Mouse (Mus musculus): ENCODE results near the gene Wwox. TPM values are rescaled to one million over a fixed set of nuclear protein-coding genes. Genes with fewer than 3 reads are reported as not detected.

Wwox gene
- polyA plus RNA-seq, 1 experiment from 2014 or later, result 10.2 TPM

- 71% methylated on average over 4 of the region's 4 CpGs for WGBS
- H3K27ac ChIP-seq, result no peak overlapping the region
- no peak for ATAC-seq
Observed at GRCm38 (mm10) chr8:114657789-114658188, 218.3 kb downstream of the Wwox start.

GRCm38 (mm10) chr8:114658475-114658874 is 219.0 kb downstream of the Wwox start:
- 72% methylated on average over 4 of the region's 4 CpGs for WGBS
- Histone ChIP-seq H3K9me3 (replicated peaks) (no peaks in the 10 kb centered on the region), H3K9ac (no peak overlapping the region), H3K27ac (no peak overlapping the region), H3K4me3 (no peak overlapping the region), H3K27me3 (no peaks in the 10 kb centered on the region), H3K4me2 (no peak overlapping the region), H3K4me1 (no peaks in the 10 kb centered on the region), H3K36me3 (ENCODE audit: poor library complexity, severe bottlenecking) (no peaks in the 10 kb centered on the region)
- ATAC-seq, result no peak

More at GRCm38 (mm10) chr8:114657789-114658188, 218.3 kb downstream of the Wwox start:
- no peaks in the 10 kb centered on the region for H3K36me3 ChIP-seq (ENCODE audit: poor library complexity, severe bottlenecking)
- no peak overlapping the region for H3K9ac ChIP-seq
- H3K9me3 ChIP-seq (replicated peaks), result no peaks in the 10 kb centered on the region
- no peaks in the 10 kb centered on the region for H3K4me1 ChIP-seq
- no peaks in the 10 kb centered on the region for H3K27me3 ChIP-seq
- no peak overlapping the region for H3K4me3 ChIP-seq
- H3K4me2 ChIP-seq, result no peak overlapping the region

- no peaks in the 10 kb centered on the region for H3K9me3 ChIP-seq (replicated peaks)
- H3K9ac ChIP-seq, result no peak overlapping the region
- no peak for ATAC-seq
- H3K4me1 ChIP-seq, result no peaks in the 10 kb centered on the region
- 79% methylated on average over 7 of the region's 7 CpGs for WGBS
- H3K27me3 ChIP-seq, result no peaks in the 10 kb centered on the region
- H3K4me3 ChIP-seq, result no peak overlapping the region
- H3K36me3 ChIP-seq (ENCODE audit: poor library complexity, severe bottlenecking), result no peaks in the 10 kb centered on the region
- no peak overlapping the region for H3K27ac ChIP-seq
- no peak overlapping the region for H3K4me2 ChIP-seq
Observed at GRCm38 (mm10) chr8:114663053-114663452, 223.6 kb downstream of the Wwox start.

- Histone ChIP-seq H3K27me3 (no peaks in the 10 kb centered on the region), H3K4me1 (no peaks in the 10 kb centered on the region), H3K9me3 (replicated peaks) (no peaks in the 10 kb centered on the region), H3K4me2 (no peak overlapping the region), H3K27ac (no peak overlapping the region), H3K4me3 (no peak overlapping the region), H3K9ac (no peak overlapping the region), H3K36me3 (ENCODE audit: poor library complexity, severe bottlenecking) (no peaks in the 10 kb centered on the region)
- ATAC-seq, result no peak
- 59% methylated on average over 6 of the region's 6 CpGs for WGBS
Observed at GRCm38 (mm10) chr8:114665521-114665920, 226.1 kb downstream of the Wwox start.

- Histone ChIP-seq H3K9me3 (replicated peaks) (no peaks in the 10 kb centered on the region), H3K4me1 (no peaks in the 10 kb centered on the region), H3K27me3 (no peaks in the 10 kb centered on the region), H3K4me3 (no peak overlapping the region), H3K9ac (no peak overlapping the region), H3K4me2 (no peak overlapping the region), H3K27ac (no peak overlapping the region), H3K36me3 (ENCODE audit: poor library complexity, severe bottlenecking) (no peaks in the 10 kb centered on the region)
- no peak for ATAC-seq
- WGBS, result 76% methylated on average over 6 of the region's 6 CpGs
Observed at GRCm38 (mm10) chr8:114670801-114671200, 231.3 kb downstream of the Wwox start.

- 78% methylated on average over 9 of the region's 9 CpGs for whole genome bisulfite sequencing
- H3K4me3 ChIP-seq, result no peak overlapping the region
- ATAC-seq, result no peak
Observed at GRCm38 (mm10) chr8:114671237-114671674, 231.8 kb downstream of the Wwox start.

GRCm38 (mm10) chr8:114673416-114673815 is 234.0 kb downstream of the Wwox start:
- ATAC-seq, result no peak
- H3K36me3 ChIP-seq (ENCODE audit: poor library complexity, severe bottlenecking), result no peaks in the 10 kb centered on the region
- H3K9ac ChIP-seq, result no peak overlapping the region
- no peaks in the 10 kb centered on the region for H3K4me1 ChIP-seq
- no peak overlapping the region for H3K4me2 ChIP-seq
- no peaks in the 10 kb centered on the region for H3K27me3 ChIP-seq
- WGBS, result 90% methylated on average over 3 of the region's 3 CpGs
- H3K4me3 ChIP-seq, result no peak overlapping the region
- no peak overlapping the region for H3K27ac ChIP-seq
- no peaks in the 10 kb centered on the region for H3K9me3 ChIP-seq (replicated peaks)

More at GRCm38 (mm10) chr8:114671237-114671674, 231.8 kb downstream of the Wwox start:
- Histone ChIP-seq H3K27me3 (no peaks in the 10 kb centered on the region), H3K9ac (no peak overlapping the region), H3K36me3 (ENCODE audit: poor library complexity, severe bottlenecking) (no peaks in the 10 kb centered on the region), H3K27ac (no peak overlapping the region), H3K4me2 (no peak overlapping the region), H3K9me3 (replicated peaks) (no peaks in the 10 kb centered on the region), H3K4me1 (no peaks in the 10 kb centered on the region)

GRCm38 (mm10) chr8:114675151-114675550 is 235.7 kb downstream of the Wwox start:
- H3K36me3 ChIP-seq (ENCODE audit: poor library complexity, severe bottlenecking), result no peaks in the 10 kb centered on the region
- H3K27me3 ChIP-seq, result no peaks in the 10 kb centered on the region
- H3K27ac ChIP-seq, result no peak overlapping the region
- no peak for ATAC-seq
- WGBS, result 90% methylated on average over 7 of the region's 7 CpGs
- H3K4me2 ChIP-seq, result no peak overlapping the region
- H3K4me1 ChIP-seq, result no peaks in the 10 kb centered on the region
- H3K9ac ChIP-seq, result no peak overlapping the region
- no peaks in the 10 kb centered on the region for H3K9me3 ChIP-seq (replicated peaks)
- no peak overlapping the region for H3K4me3 ChIP-seq

- H3K9me3 ChIP-seq (replicated peaks), result no peaks in the 10 kb centered on the region
- no peak overlapping the region for H3K9ac ChIP-seq
- H3K4me1 ChIP-seq, result no peaks in the 10 kb centered on the region; the same call in 1 of the 2 replicates
- H3K4me2 ChIP-seq, result no peak overlapping the region
- no peaks in the 10 kb centered on the region for H3K36me3 ChIP-seq (ENCODE audit: poor library complexity, severe bottlenecking)
- ATAC-seq, result no peak
- no peaks in the 10 kb centered on the region for H3K27me3 ChIP-seq
- no peak overlapping the region for H3K4me3 ChIP-seq
- no peak overlapping the region for H3K27ac ChIP-seq
- WGBS, result 94% methylated on average over 2 of the region's 2 CpGs
Observed at GRCm38 (mm10) chr8:114676918-114677317, 237.5 kb downstream of the Wwox start.

- H3K36me3 ChIP-seq (ENCODE audit: poor library complexity, severe bottlenecking), result no peaks in the 10 kb centered on the region
- 76% methylated on average over 6 of the region's 6 CpGs for WGBS
- ATAC-seq, result no peak
- H3K4me2 ChIP-seq, result no peak overlapping the region
- H3K4me1 ChIP-seq, result no peaks in the 10 kb centered on the region; the same call in 1 of the 2 replicates
- no peak overlapping the region for H3K27ac ChIP-seq
- H3K4me3 ChIP-seq, result no peak overlapping the region
- H3K9ac ChIP-seq, result no peak overlapping the region
- no peaks in the 10 kb centered on the region for H3K9me3 ChIP-seq (replicated peaks)
- no peaks in the 10 kb centered on the region for H3K27me3 ChIP-seq
Observed at GRCm38 (mm10) chr8:114677551-114678127, 238.2 kb downstream of the Wwox start.

GRCm38 (mm10) chr8:114679386-114680098 is 240.1 kb downstream of the Wwox start:
- no peak for ATAC-seq
- Histone ChIP-seq H3K27me3 (no peaks in the 10 kb centered on the region), H3K4me3 (no peak overlapping the region), H3K4me1 (no peaks in the 10 kb centered on the region; the same call in 1 of the 2 replicates), H3K4me2 (no peak overlapping the region), H3K9me3 (replicated peaks) (no peaks in the 10 kb centered on the region), H3K27ac (no peak overlapping the region), H3K9ac (no peak overlapping the region), H3K36me3 (ENCODE audit: poor library complexity, severe bottlenecking) (no peaks in the 10 kb centered on the region)
- WGBS, result 92% methylated on average over 14 of the region's 14 CpGs

- H3K9ac ChIP-seq, result no peak overlapping the region
- H3K27ac ChIP-seq, result no peak overlapping the region
- no peaks in the 10 kb centered on the region for H3K36me3 ChIP-seq (ENCODE audit: poor library complexity, severe bottlenecking)
- no peaks in the 10 kb centered on the region; the same call in 1 of the 2 replicates for H3K4me1 ChIP-seq
- H3K9me3 ChIP-seq (replicated peaks), result no peaks in the 10 kb centered on the region
- no peaks in the 10 kb centered on the region for H3K27me3 ChIP-seq
- whole genome bisulfite sequencing, result 83% methylated on average over 10 of the region's 10 CpGs
- no peak for ATAC-seq
- H3K4me2 ChIP-seq, result no peak overlapping the region
- no peak overlapping the region for H3K4me3 ChIP-seq
Observed at GRCm38 (mm10) chr8:114681136-114681535, 241.7 kb downstream of the Wwox start.

All from forebrain, embryonic 13.5 days (tissue).